Mouse (Mus musculus) CD4-positive naive resting alpha-beta T cell, adult 76 days (primary cell): ENCODE measurements around the gene Cd4. TPM values are rescaled to one million over a fixed set of nuclear protein-coding genes. Genes with fewer than 3 reads are reported as not detected.

Experiments used
- total RNA-seq: library from RNA; stranded (reverse); gene quantifications from one replicate; pipeline ENCODE4 v1.2.4, GENCODE M21; 2023

Gene Cd4
- 401 TPM for total RNA-seq

DNA sequence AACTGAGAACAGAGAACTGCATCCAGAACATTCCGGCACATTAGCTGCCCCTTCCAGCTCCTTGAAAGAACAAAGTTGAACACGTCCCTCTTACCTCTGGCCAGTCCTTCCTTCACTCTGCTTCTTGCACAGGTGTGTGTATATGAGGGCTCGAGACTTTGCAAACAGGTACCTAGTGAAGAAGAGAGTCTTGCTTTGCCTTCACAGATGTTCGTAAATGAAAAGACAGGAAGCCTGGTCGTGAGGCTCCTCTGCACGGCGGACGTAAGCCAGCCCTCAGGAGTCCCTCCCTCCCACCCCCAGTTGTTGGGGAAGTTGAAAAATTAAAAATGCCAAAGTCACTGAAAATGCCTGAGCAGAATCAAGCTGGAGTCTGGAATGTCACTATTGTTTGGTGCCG is at the start of gene Cd4:
Gene Cd4, minus strand, starts transcription at position 236 of the 400 bp plus-strand sequence.

GRCm38 (mm10) chr6:124930754-124931524 is 42.9 kb upstream of the Cd4 start, which contains the start of gene Mlf2:
Gene Mlf2, plus strand, starts transcription at chr6:124931386.

DNA sequence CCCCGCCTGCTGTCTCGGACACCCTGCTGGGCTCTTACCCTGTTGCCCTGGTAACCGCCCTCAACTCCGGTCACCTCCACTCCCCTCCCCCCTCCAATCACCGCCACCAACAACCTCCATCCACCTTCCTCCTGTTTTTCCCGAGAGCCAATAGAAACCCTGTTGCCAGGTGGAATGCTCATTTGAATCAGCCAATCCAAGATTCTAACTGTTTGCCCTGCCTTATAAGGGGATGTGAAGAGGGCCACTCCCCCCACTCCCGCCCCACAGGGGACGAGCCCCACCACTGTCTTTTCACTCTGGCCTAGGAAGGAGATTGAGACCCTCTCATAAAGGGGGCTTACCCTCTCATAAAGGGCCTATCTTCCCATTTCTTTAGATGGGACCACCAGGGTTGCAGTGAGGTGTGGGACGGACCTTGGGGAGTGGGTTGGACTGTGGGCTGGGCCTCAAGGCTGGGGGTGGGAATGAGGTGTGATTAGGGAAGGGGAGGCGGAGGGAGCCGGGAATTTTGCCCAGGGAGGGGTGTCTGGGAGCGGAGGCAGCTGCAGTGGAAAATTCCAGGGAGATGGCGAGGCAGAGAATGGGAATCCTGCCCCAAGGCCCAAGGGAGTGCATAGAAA is 31.8 kb upstream of the Cd4 start, which contains the start of gene Ptms:
Gene Ptms, minus strand, starts transcription at position 409 of the 623 bp plus-strand sequence.

DNA sequence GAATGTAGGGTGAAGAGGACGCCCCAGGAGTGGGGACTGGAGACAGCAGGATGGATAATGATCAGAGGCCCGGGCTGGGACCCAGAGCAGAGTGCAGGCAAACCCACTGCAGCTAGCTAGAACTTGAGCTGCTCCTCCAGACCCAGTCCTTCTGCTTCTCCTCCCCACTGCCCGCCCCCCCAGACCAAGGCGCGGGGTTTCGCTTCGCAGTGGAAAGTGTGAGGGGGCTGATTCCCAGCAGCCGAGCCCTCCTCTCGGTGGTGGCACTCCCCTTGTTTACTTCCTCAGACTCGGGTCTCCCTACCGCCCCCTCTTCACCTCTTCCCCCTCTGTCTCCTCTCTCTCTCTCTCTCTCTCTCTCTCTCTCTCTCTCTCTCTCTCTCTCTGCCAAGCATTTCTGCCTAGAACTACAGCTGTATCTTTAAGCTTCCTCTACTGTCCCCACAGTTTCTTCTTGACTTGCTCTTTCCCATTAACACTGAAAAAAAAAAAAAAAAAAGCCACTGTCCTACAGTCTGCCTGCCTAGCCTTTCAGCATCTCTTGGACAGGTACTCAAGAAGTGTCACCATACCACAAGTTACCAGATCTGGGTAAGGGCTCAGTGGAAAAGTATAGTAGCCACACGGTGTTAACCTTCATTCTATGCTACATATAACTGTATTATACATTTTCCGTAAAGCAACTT is 23.7 kb upstream of the Cd4 start, which contains the start of gene Lag3:
Gene Lag3, minus strand, starts transcription at position 173 of the 686 bp plus-strand sequence.

DNA sequence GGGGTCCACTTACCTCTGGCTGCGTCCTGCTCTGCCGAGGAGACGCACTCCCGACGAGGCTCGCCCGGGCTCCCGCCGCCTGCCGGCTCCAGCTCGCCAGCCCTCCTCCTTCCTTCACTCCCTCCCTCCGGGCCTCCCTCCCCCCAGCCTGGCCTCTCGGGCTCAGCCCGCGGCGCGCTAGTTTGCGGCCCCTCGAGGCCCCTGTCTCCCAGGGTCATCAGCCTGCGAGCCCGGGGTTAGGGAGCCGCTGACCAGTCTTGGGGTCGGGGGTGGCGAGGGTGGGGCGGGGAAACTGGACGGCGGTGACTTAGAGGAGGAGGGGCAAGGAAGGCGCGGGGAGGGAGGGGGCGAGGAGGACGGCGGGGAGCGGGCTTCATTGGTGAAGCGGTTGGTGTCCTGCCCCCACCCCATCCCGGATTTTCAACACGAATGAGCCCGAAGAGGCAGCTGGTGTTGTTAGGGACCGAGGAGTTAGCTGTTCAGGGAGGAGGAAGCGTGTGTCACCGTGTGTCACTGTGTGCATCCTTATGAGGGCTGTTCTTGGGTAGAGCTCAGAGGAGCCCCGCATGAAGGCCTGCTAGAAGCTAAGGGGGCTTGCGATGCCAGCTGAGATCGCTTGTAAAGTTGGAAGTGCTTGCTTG is 24.2 kb downstream of the Cd4 start, which contains the start of gene Gpr162:
Gene Gpr162, minus strand, starts transcription at position 326 of the 641 bp plus-strand sequence.

DNA sequence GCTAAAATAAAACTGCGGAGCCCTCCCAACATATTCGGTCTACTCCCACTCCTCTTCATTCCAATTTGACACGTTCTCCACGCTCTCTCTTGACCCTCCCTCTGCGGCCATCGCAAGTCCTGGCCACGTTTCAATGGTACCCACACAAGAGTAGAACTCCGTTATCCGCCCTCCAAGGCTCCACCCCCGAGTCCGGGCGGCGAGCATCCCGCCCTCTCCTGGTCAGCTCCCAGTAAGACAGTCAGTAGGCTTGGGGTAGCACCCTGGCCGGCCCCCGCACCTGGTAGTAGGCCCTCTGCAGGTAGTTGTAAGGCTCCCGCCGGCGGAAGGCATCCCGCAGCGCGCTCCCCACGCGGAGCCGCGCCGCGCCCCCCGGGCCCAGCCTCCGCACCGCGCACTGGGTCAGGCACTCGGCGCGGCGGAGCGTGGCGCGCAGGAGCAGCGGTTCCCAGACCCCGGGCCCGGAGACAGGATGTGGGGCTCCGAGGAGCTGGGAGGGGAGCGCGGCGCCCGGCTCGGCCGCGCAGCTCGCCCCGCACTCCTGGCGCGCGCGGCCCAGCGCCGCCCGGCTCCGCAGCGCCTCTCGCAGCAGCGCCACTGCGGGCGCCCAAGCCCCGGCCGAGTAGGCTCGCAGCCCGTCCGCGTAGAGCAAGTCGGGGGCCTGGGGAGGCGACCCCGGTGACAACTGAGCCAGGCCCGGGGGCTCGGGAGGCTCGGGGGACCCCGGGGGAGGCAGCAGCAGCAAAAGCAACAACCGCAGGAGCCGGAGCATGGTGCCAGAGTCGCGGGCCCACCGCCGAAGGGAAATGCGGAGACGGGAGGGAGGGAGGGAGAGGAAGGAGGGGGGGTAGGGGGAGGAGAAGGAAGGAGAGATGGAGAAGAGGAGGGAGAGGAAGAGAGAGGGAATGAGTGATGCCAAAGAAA is 30.8 kb downstream of the Cd4 start, which contains the start of gene P3h3:
Gene P3h3, minus strand, starts transcription at position 837 of the 924 bp plus-strand sequence.

DNA sequence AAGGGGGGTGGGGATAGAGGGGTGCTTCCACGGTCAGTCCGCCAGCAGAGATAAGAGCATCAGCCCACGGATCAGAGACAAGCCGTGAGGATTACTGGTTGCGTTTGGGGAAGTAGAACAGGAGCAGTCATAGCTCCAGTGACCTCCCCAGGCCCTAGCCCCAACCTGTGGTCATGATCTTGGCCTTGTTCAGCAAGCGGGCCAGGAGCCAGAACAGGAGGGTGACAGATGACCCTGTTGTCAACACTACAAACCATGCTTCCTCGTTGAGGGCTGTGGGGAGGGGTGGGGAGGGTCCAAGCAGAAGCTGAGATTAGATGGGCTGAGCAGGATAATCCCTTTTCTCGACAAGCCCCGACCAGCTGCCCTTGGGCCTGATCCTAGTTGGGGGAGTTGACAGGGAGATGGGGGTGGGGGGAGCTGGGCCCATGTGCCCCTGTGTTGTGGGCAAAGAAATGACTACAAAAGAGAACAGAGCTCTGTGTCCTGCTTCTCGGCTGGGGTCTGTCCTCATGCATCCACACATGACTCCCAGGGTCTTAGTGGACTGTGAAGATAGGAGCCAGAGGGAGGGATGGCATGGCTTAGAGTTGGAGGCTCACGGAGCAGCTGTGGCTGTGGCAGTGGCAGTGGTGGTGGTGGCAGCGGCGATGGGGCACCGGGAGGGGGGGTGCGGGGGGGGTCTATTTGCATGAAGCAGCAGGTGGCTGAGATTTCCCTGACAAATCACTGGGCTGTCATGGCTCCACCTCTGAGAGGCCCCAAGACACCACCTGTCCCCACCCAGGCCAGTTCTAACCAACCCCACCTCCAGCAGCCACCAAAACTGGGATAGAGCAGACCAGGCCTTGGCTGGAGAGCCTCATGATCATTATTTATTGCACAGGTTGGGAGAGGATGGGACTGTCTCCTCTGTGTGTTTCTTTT is 47.5 kb downstream of the Cd4 start, which contains the start of gene Gnb3:
Gene Gnb3, minus strand, starts transcription at position 35 of the 927 bp plus-strand sequence.

DNA sequence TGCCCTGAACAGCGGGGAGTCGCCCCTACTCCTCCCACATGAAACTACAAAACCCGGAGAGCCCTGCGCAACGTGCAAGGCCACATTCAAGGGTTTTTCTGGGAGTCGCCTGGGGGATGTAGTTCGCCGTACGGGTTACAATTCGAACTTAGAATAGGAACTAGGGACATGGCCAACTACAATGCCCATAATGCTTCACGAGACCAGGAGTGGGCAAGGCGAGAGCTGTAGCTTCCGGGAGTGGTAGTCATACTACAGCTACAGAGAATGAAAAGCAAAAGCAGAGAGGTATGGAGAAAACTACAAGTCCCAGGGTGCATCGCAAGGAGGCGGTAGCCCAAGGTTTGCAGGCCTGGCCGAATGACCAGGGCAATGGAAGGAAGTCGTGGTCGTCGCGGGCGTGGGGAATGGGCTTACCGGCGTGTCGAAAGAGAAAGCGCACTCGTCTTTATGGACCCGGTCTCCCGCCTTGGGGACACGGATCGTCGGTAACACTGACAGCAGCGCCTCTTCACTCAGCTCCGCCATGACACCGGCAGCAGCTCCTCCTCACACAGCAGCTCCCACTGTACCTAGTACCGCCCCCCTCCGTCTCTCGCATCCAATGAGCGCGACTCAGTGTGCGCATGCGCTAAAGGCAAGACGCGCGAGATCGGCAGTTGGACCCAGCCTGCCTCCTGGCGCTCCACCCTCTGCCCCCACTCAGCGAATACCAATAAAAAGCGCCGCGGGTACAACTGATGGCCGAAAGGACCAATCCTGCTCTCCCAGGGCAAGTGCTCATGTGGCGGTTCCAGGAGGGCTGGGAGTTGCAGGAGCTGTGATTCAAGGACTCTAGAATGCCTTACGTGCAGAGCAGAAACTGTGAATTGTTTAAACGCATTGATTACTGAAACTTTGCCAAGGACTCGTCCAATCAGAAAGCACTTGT is 58.9 kb downstream of the Cd4 start, which contains the start of the genes Usp5 and Cdca3:
Gene Usp5, minus strand, starts transcription at position 617 of the 931 bp plus-strand sequence.
Gene Cdca3, plus strand, starts transcription at position 680 of the 931 bp plus-strand sequence.

Other genes with a start within 250 kb of the Cd4 start
- 57.6 TPM for gene Lpcat3, start 225.2 kb downstream of the Cd4 start, total RNA-seq
- 163 TPM for gene Emg1, start 176.0 kb downstream of the Cd4 start, total RNA-seq
- gene Phb2, start 175.9 kb downstream of the Cd4 start, total RNA-seq: 127 TPM
- gene Ptpn6, start 149.5 kb downstream of the Cd4 start, total RNA-seq: 175 TPM
- gene Grcc10, start 146.8 kb downstream of the Cd4 start, total RNA-seq: 222 TPM
- 1.9 TPM for gene Gm45234, start 132.2 kb downstream of the Cd4 start, total RNA-seq
- gene Atn1, start 131.7 kb downstream of the Cd4 start, total RNA-seq: 151 TPM
- gene Eno2, start 118.5 kb downstream of the Cd4 start, total RNA-seq: 2.5 TPM
- gene Lrrc23, start 108.5 kb downstream of the Cd4 start, total RNA-seq: 10.3 TPM
- gene Spsb2, start 79.6 kb downstream of the Cd4 start, total RNA-seq: 3.4 TPM
- 25.6 TPM for gene Tpi1, start 73.9 kb downstream of the Cd4 start, total RNA-seq
- 61.8 TPM for gene Usp5, start 58.7 kb downstream of the Cd4 start, total RNA-seq
- gene Cdca3, start 58.7 kb downstream of the Cd4 start, total RNA-seq: 4.2 TPM
- not detected for gene Gnb3, start 47.9 kb downstream of the Cd4 start, total RNA-seq
- not detected for gene P3h3, start 30.5 kb downstream of the Cd4 start, total RNA-seq
- 0.82 TPM for gene Gpr162, start 24.2 kb downstream of the Cd4 start, total RNA-seq
- gene Lag3, start 23.5 kb upstream of the Cd4 start, total RNA-seq: 2.6 TPM
- gene Ptms, start 31.9 kb upstream of the Cd4 start, total RNA-seq: 60.5 TPM
- 72.1 TPM for gene Mlf2, start 43.2 kb upstream of the Cd4 start, total RNA-seq
- 40.5 TPM for gene Cops7a, start 77.3 kb upstream of the Cd4 start, total RNA-seq
- 1.1 TPM for gene Pianp, start 108.5 kb upstream of the Cd4 start, total RNA-seq
- gene Zfp384, start 120.9 kb upstream of the Cd4 start, total RNA-seq: 79.4 TPM
- gene Ing4, start 151.5 kb upstream of the Cd4 start, total RNA-seq: 72.1 TPM
- gene Acrbp, start 161.5 kb upstream of the Cd4 start, total RNA-seq: 10.1 TPM
- gene Lpar5, start 179.7 kb upstream of the Cd4 start, total RNA-seq: 12.8 TPM
- 269 TPM for gene Chd4, start 207.8 kb upstream of the Cd4 start, total RNA-seq
- 31.9 TPM for gene Nop2, start 243.7 kb upstream of the Cd4 start, total RNA-seq